Mouse (Mus musculus) midbrain, postnatal 0 days (tissue): Measurements from ENCODE around the gene Ninl. TPM values are rescaled to one million over a fixed set of nuclear protein-coding genes. Genes with fewer than 3 reads are reported as not detected.

Experiments
- ATAC-seq: fragments of 200-750 bp; cut with Nextera tagmentation; 2 replicates; pipeline ENCODE4 v1.8.0; 2017; ENCODE audit warnings: moderate number of reproducible peaks, mild to moderate bottlenecking, moderate TSS enrichment, moderate library complexity; ENCODE audit not compliant: low FRiP score
- DNase-seq: peaks from one replicate; pipeline ENCODE4 v3.0.0-alpha.2; 2015; ENCODE audit warnings: low spot score
- H3K27ac ChIP-seq: fragments of 300-500 bp; sonication (generic); 2 replicates; pipeline ENCODE4 v1.5.1; 2014; ENCODE audit warnings: low read depth, mild to moderate bottlenecking, low read length, mixed read lengths
- H3K27me3 ChIP-seq: fragments of 300-500 bp; sonication (generic); 2 replicates; pipeline ENCODE4 v1.6.1; 2014; ENCODE audit warnings: low read length, control low read depth, mixed read lengths; ENCODE audit not compliant: insufficient read depth
- H3K36me3 ChIP-seq: fragments of 300-500 bp; sonication (generic); 2 replicates; pipeline ENCODE4 v1.6.1; 2014; ENCODE audit warnings: low read length, control low read depth, mixed read lengths; ENCODE audit not compliant: insufficient read depth
- H3K4me1 ChIP-seq: fragments of 300-500 bp; sonication (generic); 2 replicates; pipeline ENCODE4 v1.6.1; 2014; ENCODE audit warnings: mild to moderate bottlenecking, control low read depth, antibody characterized with exemption, low read length, mixed read lengths; ENCODE audit not compliant: insufficient read depth
- H3K4me2 ChIP-seq: fragments of 300-500 bp; sonication (generic); 2 replicates; pipeline ENCODE4 v1.6.1; 2014; ENCODE audit warnings: low read depth, mild to moderate bottlenecking, low read length, mixed read lengths; ENCODE audit not compliant: poor library complexity, severe bottlenecking
- H3K4me3 ChIP-seq: fragments of 300-500 bp; sonication (generic); 2 replicates; pipeline ENCODE4 v1.5.1; 2014; ENCODE audit warnings: low read depth, mild to moderate bottlenecking, low read length, moderate library complexity
- H3K9ac ChIP-seq: fragments of 300-500 bp; sonication (generic); replicated peaks from 2 replicates; pipeline ENCODE4 v1.6.1; 2014; ENCODE audit warnings: mild to moderate bottlenecking, low read length, moderate library complexity, mixed read lengths; ENCODE audit not compliant: poor library complexity, severe bottlenecking
- H3K9me3 ChIP-seq: fragments of 300-500 bp; sonication (generic); 2 replicates; pipeline ENCODE4 v1.6.1; 2016; ENCODE audit warnings: low read length, control low read depth
- CTCF ChIP-seq: IDR thresholded peaks from 2 replicates; pipeline ENCODE4 v1.5.1; 2016; ENCODE audit warnings: antibody characterized with exemption, mild to moderate bottlenecking
- WGBS: fragments of 180-500 bp; shearing (Covaris S2); extraction: QIAGEN DNeasy Blood & Tissue Kit; methylation state at CpG from one replicate; pipeline ENCODE4 v1.1.7; 2014; 5-methylcytosine and 5-hydroxymethylcytosine counted together
- polyA plus RNA-seq: library from polyadenylated mRNA; unstranded; fragments of >200 nt; fragmentation: Nextera tagmentation; extraction: Ambion mirVana; gene quantifications from 2 replicates; pipeline ENCODE4 v1.2.1, GENCODE M21; 2015
- total RNA-seq: library from RNA; depleted of rRNA; stranded (reverse); fragments of >200 nt; gene quantifications from 2 replicates; pipeline ENCODE4 v1.2.3, GENCODE M21; 2014; rRNA removed

Ninl gene
- total RNA-seq (3.8 and 7.8 TPM in 2 replicates), polyA plus RNA-seq (2.6 and 2.7 TPM in 2 replicates)

DNA sequence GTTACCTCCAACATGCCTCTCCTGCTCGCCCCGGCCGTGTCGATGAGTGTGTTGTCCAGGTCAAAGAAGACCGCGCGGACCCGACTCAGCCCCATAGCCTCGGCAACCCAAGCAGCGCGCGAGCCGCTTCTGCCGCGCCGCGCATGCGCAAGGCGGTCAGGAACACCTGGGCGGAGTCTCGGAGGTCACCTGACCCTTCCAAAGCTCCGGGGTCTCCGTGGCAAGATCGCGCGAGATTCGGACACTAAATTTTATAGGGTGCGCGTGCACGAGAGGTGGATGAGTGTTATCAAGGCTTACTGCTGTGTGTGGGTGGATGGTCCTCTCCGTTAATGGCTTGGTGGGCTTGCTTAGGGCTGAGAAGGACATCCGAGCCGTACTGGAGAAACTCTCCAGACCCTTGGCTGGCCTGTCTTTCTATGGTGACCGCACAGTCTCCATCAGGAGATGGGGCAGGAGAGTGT lies at the start of gene Ninl, which contains the start of gene Nanp:
TSS of gene Ninl (minus strand) at position 151 of the 464 bp plus-strand sequence.
TSS of gene Nanp (minus strand) at position 167 of the 464 bp plus-strand sequence.
- Histone ChIP-seq H3K4me3 (peak within 1 kb of the TSS; percentile 87), H3K27ac (peak within 1 kb of the TSS; percentile 85), H3K9me3 (no peaks in the 10 kb centered on the region), H3K4me2 (peak within 1 kb of the TSS; percentile 82), H3K4me1 (peaks cover 13% of the 10 kb centered on the region), H3K27me3 (no peaks in the 10 kb centered on the region), H3K36me3 (no peaks in the 10 kb centered on the region), H3K9ac (peak within 1 kb of the TSS; percentile 96)
- peak; percentile 95 for ATAC-seq
- WGBS, result 1% methylated on average over 32 of the region's 34 CpGs
- peak; percentile 97 for DNase-seq
- TF ChIP-seq CTCF, result no peak

DNA sequence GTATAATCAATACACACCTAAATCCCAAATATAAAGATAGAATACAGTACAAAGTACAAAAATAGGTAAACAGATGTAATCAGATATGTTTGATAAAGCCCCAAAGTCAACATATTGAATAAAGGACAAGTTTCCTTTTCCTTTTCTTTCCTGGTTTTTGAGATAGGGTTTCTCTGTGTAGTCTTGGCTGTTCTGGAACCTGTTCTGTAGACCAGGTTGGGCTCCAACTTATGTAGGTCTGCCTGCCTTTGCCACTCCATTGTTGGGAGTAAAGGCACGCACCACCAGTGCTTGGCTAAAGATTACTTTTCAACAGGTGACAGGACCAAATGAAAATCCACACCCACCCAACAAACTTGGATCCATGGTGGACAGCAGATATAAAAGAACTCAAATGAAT lies 17.5 kb upstream of the Ninl start:
- Histone ChIP-seq H3K4me1 (no peaks in the 10 kb centered on the region), H3K4me3 (no peak overlapping the region), H3K36me3 (no peaks in the 10 kb centered on the region), H3K27me3 (no peaks in the 10 kb centered on the region), H3K27ac (no peak overlapping the region), H3K4me2 (no peak overlapping the region), H3K9me3 (no peaks in the 10 kb centered on the region), H3K9ac (no peak overlapping the region)
- ATAC-seq (no peak), DNase-seq (no peak)
- WGBS, result 87% methylated on average over 1 of the region's 1 CpGs
- TF ChIP-seq CTCF, result no peak

DNA sequence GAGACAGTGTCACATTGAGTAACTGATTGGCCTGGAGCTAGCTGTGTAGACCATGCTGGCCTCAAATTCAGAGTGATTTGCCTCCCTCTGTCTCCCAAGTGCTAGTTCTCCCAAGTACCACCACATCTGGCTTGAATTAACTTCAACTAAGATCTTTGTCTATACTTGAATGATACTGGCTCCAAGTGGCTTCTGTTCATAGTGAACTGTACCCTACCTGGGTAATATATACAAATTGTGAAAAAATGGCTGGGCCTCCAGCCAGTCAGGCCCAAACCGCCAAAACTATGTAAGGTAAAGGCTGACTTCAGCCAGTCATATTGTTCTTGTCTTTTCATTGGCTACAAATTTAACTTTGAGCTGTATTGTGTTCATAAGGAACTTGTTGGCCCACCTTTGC lies 1.2 kb upstream of the Ninl start:
- Histone ChIP-seq H3K9me3 (no peaks in the 10 kb centered on the region), H3K27ac (no peak overlapping the region), H3K4me1 (peaks cover 13% of the 10 kb centered on the region), H3K4me2 (no peak overlapping the region), H3K4me3 (no peak overlapping the region), H3K9ac (no peak overlapping the region), H3K27me3 (no peaks in the 10 kb centered on the region), H3K36me3 (no peaks in the 10 kb centered on the region)
- no peak for DNase-seq
- WGBS, result 95% methylated on average over 1 of the region's 1 CpGs
- no peak for TF ChIP-seq CTCF
- no peak for ATAC-seq

GRCm38 (mm10) chr2:151039726-151040125 lies 544 bp upstream of the Ninl start:
- Histone ChIP-seq H3K4me3 (peak overlapping the region; percentile 87), H3K9me3 (no peaks in the 10 kb centered on the region), H3K4me1 (peaks cover 13% of the 10 kb centered on the region), H3K9ac (peak overlapping the region; percentile 89), H3K27me3 (no peaks in the 10 kb centered on the region), H3K27ac (peak overlapping the region; percentile 85), H3K36me3 (no peaks in the 10 kb centered on the region), H3K4me2 (peak overlapping the region; percentile 74)
- ATAC-seq, result peak; percentile 55
- TF ChIP-seq CTCF, result peak; percentile 4; the same call in 1 of the 2 replicates
- WGBS, result 39% methylated on average over 8 of the region's 8 CpGs
- DNase-seq, result no peak

DNA sequence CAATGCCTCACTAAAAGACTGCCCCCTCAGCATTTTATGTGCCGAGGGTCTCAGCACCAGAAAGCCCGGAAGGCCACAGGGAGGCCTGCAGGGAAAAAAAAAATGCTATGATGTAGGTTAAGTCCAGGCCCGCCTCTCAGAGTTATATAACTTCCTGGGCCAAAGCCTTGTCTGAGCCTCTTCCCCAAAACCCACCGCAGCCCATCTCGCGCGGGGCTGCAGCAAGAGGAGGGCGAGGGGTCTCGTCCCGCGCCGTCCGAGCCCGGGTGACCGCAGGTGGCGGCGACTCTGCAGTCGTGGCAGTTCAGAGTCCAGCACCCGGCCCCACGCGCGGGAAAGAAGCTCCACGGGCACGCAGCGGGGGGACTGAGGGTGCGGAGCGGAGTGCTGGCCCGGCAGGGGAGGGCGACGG lies 365 bp downstream of the Ninl start:
- H3K27ac ChIP-seq, result peak overlapping the region; percentile 85
- peak; percentile 22 for DNase-seq

DNA sequence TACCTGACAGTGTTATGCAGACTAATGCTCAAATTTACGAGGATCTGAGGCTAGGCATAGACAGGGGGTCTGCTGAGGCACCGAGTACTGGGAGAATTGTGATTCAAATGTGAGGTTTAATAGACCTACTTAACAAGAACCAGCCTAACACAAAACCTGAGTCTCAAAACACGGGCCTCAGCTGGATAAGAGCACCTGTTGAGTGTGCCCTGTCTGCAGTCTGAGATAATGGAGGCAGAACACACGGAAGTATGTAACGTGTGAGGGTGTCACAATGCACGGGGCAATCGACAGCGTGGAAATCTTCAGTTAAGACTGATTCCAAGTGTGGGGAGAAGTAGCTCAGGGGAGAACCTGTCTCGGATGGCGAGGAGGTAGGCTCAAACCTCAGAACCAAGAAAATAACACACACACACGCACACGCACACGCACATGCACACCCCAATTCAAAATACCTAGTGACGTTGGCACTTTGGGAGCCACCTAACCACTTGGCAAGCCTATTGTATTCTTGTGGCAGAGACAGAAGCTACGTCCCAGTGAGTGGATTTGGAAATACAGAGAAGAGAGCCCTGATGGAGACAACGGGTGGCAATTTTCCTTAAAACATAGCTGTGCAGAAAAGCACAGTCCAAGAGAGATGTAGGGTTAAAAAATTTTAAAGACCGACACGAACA lies 1.2 kb downstream of the Ninl start:
- peaks cover 13% of the 10 kb centered on the region for H3K4me1 ChIP-seq
- peak overlapping the region; percentile 82 for H3K4me2 ChIP-seq
- peak overlapping the region; percentile 85; the same call in 1 of the 2 replicates for H3K27ac ChIP-seq
- H3K36me3 ChIP-seq, result no peaks in the 10 kb centered on the region
- no peaks in the 10 kb centered on the region for H3K27me3 ChIP-seq
- no peaks in the 10 kb centered on the region for H3K9me3 ChIP-seq
- TF ChIP-seq CTCF, result no peak
- DNase-seq, result no peak
- 55% methylated on average over 18 of the region's 18 CpGs for WGBS
- no peak for ATAC-seq
- H3K9ac ChIP-seq, result peak overlapping the region; percentile 96
- H3K4me3 ChIP-seq, result peak overlapping the region; percentile 87

More for the DNA sequence above, 365 bp downstream of the Ninl start:
- H3K4me2 ChIP-seq, result peak overlapping the region; percentile 82
- H3K4me3 ChIP-seq, result peak overlapping the region; percentile 87
- H3K36me3 ChIP-seq, result no peaks in the 10 kb centered on the region
- TF ChIP-seq CTCF, result no peak
- H3K9ac ChIP-seq, result peak overlapping the region; percentile 96
- peaks cover 13% of the 10 kb centered on the region for H3K4me1 ChIP-seq
- 0% methylated on average over 30 of the region's 30 CpGs for WGBS
- no peaks in the 10 kb centered on the region for H3K27me3 ChIP-seq
- ATAC-seq, result no peak
- H3K9me3 ChIP-seq, result no peaks in the 10 kb centered on the region
